Mouse (Mus musculus): ENCODE data around the gene Cacng2.

Gene Cacng2

GRCm38 (mm10) chr15:78119704-78120103, at the start of gene Cacng2:
Cacng2 (minus strand) TSS chr15:78120028.
- DNase-seq, result peak; percentile 100

DNA sequence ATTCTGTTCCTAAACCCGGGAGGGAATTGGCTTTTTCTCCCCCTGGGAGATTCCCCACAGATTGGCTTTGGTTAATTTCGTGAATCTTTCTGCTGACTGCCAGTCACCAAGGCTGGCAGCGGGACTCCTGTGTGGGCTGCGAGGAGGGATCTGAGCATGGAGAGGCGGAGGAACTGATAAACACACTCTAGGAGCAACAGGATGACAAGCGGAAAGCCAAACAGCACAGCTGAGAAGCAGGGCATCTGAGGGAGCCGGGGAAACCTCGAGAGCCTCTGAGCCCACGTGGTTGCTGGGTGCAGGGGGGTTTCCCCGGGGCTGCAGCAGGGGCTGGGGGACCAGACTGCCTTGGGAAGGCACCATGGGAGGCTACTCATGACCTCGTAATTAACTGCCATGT, 49.7 kb upstream of the Cacng2 start:
- DNase-seq, result no peak

DNA sequence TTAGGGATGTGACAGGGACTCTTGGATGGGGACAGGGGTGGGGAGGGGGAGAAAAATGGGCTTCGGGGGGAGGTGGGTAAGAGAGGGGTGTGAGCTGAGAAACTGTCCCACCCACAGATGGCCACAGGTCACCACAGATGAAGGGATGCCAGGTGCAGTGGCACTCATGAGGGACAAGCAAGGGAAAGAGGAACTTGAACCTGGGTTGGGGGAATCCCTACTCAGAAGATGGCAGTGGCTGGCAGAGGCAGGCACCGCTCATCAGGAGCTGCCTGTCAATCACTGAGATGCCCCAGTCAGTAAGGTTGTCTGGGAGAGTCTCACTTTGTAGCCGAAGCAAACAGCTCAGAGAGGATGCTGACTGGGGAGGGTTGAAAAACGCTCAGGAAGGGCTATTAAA, 45.5 kb upstream of the Cacng2 start:
- DNase-seq, result no peak

- no peak for DNase-seq
These were observed 44.6 kb upstream of the Cacng2 start for GRCm38 (mm10) chr15:78164466-78164865.

DNA sequence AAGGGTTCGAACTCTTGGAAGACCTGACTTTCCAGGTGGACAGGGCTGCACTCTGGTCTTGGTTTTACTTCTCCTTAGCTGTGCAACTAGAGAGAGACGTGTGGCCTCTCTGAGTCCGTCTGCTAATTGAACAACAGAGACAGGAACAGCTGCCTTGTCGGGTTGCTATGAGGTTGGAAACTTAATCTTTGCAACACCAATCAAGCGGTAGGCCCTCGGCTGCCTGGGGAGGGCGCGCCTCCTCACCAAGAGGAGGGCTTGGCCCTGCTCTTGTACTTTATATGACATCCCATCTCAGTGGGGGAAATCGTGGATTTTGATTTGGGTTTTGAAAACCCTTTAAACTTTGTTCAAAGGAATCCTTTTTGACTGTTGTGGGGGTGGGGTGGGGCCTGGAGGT, 42.1 kb upstream of the Cacng2 start:
- DNase-seq, result no peak

DNA sequence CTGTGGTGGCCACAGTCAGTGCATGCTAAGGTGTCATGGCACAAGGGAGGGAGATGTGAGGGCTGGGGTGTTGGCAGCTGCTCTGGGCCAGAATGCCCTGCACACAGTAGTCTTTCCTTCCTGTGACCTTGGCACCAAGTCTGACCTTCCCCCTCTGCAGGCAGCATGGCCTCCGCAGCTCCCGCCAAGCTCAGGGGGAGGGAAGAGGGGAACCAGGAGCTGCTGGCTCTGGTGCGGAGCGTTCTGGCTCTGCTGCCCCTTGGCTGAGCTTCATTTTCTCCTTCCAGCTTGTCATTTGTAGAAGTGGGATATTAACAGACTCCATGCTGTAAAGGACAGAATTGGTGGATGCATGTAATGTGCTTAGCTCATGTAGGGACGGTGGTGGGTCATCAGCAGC, 38.5 kb upstream of the Cacng2 start:
- no peak for DNase-seq

DNA sequence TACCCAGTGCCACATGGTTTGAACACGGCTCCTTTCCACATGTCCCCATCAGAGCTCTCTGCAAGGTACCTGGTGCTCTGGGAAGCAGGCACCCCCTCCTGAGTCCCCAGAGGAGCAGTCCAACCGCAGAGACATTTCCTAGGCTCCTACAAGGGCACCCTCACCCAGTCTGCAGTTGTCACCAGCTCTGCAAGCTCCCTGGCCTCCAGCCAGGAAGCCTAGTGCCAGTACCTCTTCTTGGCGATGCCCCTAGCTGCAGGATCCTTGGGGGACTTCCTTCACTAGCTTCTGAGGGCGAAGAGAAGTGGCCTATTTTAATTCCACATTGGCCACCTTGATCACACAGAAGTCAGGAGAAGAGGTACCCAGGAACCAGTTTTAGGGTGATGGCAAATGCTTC, 38.0 kb upstream of the Cacng2 start:
- DNase-seq, result no peak

- no peak for DNase-seq
These were observed 37.5 kb upstream of the Cacng2 start for GRCm38 (mm10) chr15:78157330-78157729.

DNA sequence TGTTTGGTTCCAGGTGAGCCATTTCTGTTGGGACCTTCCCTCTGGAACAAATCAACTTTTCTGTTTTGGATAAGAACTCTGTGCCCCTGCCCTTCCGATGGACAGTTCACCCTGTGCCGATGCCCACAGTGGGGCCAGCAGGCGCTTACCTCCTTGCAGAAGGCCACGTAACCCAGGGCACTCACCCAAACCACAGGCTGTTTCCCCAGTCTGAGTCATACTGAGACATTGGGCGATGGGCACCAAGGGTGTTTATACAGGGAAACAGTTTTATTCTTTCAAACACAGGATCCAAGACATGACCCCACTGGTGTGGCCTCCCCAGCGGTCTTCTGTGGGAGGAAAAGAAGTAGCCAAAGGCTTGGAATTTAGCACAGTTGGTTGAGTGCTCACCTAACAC, 35.6 kb upstream of the Cacng2 start:
- DNase-seq, result no peak

DNA sequence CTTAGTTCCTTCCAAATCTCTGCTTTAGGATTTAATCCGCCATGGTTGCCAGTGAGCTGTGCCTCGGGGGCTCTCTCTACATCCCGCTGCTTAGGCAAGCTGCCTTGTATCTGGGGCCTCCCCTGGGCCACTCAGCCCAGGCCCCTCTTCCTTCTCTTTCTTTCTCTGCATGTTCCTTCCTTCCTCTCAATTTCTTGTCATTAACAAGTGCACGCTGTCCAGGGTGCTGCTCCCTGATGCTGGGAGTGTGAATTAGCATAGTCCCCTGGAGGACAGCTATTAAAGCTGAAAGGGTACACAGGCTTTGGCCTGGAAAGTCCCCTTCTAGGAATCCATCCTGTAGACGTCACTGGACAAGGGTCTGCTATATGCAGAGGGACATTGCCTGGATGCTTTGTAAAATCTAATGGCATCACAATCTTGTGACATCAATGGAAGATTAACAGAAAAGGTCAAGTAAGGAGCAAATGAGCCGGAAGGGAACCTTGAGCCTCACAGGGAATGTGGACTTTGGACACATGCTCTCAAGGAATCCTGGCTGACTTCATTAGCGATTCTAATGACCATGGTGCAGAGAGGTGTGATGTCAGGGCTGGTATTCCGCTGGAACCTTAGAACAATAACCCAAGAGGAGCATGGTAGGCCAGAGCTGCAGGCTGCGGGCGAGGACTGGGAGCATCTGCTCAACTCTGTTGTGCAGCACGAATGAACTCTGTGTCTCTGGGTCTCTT, 33.4 kb upstream of the Cacng2 start:
- DNase-seq, result peak; percentile 69 to 71

DNA sequence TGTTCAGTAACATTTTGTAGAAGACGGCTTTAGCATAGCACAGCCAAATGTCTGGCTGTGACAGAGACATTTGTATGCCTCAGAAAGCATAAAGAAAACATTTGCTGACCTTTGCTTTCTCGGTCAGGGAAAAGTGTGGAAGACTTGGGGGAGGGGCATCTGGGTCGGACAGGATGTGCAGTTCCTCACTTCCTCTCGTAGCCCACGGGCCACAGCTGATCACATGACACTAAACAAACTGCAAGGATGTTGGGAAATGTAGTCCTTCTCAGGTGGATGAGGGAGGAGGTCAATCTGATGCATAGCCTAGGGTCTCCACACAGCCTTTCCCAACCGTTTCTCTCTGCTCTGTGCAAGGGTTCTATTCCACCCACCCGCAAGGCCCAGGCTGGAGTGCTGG, 28.7 kb upstream of the Cacng2 start:
- peak in 1 of 2 experiments; percentile 10 for DNase-seq

DNA sequence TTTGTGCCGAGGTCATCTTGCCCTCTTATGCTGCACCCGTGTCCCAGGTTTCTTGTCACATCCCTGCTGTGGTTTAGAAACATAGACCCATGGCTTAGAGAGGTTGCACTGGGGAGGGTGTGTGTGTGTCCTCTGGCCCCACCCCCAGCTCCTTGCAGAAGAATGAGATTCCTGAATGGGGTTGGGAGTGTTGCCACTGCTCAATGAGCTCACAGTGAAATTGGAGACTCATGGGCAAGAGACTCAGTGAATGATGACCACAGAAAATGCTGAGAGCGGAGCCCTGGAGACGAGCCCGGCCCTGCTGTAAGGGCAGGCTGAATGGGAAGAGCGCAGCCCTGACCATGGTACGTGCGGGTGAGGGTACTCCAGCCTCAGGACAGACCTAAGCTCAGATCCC, 20.4 kb upstream of the Cacng2 start:
- no peak for DNase-seq

GRCm38 (mm10) chr15:78134606-78135005, 14.8 kb upstream of the Cacng2 start:
- no peak for DNase-seq

DNA sequence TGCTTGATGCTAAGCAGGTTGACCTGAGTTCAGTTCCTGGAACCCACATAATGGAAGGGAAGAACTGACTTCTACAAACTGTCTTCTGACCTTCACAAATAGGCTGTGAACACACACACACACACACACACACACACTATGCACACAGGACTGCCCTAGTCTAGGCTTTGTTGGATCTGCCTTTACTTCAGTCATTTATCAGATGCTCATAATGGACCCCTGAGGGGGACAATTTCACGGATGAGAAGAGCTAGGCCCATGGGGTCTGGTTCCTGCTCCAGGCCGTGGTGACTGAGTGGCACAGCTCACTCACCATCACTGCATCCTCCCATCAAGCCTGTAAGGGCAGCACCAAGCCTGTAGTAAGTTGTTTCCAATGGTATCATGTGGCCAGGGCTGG, 13.6 kb upstream of the Cacng2 start:
- DNase-seq, result no peak

GRCm38 (mm10) chr15:78119248-78119647, 580 bp downstream of the Cacng2 start:
- no peak for DNase-seq

DNA sequence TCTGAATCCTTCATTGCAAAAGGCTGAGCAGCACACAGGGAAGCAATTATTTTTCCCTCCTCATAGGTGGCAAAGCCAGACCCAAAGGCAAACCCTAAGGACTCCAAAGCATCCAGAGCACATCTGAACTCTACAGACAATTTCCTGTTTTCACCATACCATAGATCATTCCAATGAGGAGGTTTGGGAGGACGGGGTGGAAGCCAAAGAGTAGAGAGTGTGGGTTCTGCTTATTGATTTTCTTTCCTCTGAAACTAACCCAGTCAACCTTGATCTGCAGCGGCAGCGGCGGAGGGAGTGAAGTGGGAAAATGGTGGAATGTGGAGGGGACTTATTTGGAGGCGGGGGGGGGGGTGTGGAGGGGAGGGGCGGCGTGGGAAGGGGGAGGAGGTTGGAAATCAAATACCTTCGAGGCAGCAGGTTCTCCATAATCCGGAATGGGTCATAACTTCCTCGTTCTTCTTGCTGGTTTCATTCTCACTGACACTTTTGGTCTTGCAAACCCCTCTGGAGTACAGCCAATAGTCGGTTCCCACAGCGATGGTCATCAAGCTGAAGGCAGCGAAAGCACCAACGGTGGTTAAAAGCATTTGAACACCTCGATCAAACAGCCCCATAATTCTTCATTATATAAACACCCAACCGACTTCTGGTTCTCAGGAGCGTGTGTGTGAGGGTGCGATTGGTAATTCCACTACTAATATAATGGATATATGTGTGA, 1.4 kb downstream of the Cacng2 start:
- DNase-seq, result no peak

DNA sequence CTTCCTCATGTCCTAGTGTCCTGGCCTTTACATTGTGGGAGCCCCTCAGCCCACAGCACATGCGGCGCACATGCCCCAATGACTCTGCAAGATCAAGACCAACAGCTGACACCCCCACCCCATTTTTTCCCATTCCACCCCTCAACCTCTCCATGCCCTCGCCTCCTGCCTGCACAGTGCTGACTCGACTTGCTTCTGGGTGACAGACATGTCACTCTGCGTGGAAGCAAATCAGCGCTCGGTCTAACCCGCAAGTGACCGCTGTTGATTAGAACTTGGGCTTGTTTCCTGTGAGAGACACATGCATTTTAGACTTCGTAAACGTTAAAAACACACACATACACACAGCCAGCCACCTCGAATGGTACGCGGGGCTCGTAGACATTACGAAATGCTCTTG, 2.1 kb downstream of the Cacng2 start:
- no peak for DNase-seq

- DNase-seq, result no peak
These were observed 2.9 kb downstream of the Cacng2 start for GRCm38 (mm10) chr15:78116936-78117335.

DNA sequence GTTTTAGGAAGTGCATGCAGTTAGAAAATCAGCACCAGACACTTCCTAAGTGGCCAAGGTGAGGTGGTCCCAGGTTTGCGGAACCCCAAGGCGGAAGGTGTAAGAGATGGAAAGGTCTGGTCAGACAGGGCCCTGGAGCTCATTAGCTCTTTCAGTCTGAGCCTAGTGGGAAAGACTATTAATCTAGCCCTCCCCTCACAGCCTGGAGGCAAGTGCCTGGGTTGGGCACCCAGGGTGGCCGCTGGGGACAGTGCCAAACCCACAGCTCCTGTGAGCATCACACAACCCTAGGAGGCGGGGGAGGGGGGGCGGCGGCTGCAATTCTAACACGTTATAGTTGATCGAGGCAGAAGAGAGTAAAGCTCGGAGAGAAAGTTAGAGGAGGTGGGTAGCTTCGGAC, 3.6 kb downstream of the Cacng2 start:
- no peak for DNase-seq

GRCm38 (mm10) chr15:78099516-78099915, 20.3 kb downstream of the Cacng2 start:
- DNase-seq, result no peak

DNA sequence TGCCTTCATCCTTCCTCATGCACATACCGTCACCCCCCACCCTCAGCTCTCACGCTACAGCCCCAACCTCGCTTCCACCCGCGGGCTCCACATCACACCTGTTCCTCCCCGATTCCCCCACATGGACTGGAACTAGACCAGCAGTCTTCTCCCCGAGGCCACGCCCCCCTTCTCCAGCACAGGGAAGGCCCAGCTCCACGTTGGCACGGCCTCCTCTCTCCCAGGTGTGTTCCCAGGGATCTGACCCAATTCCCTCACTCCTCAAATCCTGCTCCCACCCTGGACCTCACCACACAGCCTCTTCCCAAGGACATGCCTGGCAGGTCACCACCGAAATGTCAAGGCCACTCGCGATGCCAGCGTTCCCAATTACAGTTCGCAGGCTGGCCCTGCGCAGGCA, 23.8 kb downstream of the Cacng2 start:
- no peak for DNase-seq

- no peak for DNase-seq
These were observed 26.2 kb downstream of the Cacng2 start for GRCm38 (mm10) chr15:78093597-78093996.

GRCm38 (mm10) chr15:78082841-78083572, 36.8 kb downstream of the Cacng2 start:
- DNase-seq, result no peak

DNA sequence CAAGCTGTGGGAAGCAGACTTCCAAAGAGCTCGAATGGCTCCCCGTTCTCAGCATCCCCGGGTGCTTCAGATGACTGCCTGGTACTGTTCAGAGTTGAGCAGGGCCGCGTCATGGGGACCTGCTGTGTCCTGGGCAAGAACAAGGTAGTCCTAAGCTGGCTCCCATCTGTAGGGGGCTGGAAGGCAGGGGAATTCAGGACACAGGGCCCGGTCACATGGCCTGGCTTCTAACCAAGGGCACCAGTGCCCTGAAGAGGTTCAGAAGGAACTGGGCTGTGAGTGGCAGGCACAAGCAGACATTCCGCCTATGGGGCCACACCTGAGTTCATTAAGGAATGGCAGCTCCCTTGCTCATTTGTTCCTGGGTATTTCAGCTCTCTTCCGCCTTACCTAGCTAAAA, 37.7 kb downstream of the Cacng2 start:
- no peak for DNase-seq
